Mouse (Mus musculus): Measurements from ENCODE around the gene Scml4. TPM values are rescaled to one million over a fixed set of nuclear protein-coding genes. Genes with fewer than 3 reads are reported as not detected.

Scml4 gene
- polyA plus RNA-seq, 2 experiments, result 0.92 to 1.1 TPM

DNA sequence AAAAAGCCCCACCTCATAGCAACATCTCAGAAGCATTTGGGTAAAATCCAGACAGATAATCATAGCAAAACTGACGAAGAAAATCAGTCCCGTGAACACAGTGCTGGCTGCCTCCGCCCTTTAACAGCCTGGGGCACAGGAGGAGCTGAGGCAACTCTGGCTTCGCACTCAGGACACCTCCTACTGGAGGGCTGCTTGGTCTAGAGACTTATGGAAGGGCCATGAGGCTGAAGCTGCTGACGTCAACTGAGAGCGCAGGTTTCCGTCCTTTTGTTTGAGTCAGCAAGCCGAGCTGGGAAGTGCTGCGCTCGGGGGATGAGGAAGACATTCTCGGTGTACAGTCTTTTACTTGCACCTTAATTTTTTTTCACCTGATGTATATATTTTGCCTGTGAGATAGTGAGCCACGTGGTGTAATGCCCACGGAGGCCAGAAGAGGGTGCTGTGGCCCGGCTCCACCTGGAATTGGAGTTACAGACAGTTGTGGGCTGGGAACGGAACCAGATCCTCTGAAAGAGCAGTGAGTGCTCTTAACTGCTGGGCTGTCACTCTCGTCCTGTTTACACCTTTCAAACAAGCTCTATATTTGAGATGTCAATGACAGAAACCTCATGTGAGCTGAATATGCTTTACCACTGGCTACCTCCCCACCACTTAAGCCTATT is 18.5 kb upstream of the Scml4 start:
- DNase-seq (ENCODE audit: low spot score) (no peak), ATAC-seq (ENCODE audit: low FRiP score, low read depth) (no peak)
- Histone ChIP-seq H3K36me3 (ENCODE audit: control insufficient read depth, insufficient read depth, low read length) (peaks cover 6% of the 10 kb centered on the region; the same call in 1 of the 2 replicates), H3K4me3 (replicated peaks; ENCODE audit: low read length) (no peak overlapping the region), H3K27me3 (ENCODE audit: control insufficient read depth, insufficient read depth, low read length) (no peaks in the 10 kb centered on the region), H3K9ac (ENCODE audit: low read depth, low read length, severe bottlenecking) (no peak overlapping the region), H3K9me3 (ENCODE audit: control insufficient read depth, low read length) (no peaks in the 10 kb centered on the region), H3K4me1 (ENCODE audit: control insufficient read depth, insufficient read depth, low read length) (no peaks in the 10 kb centered on the region), H3K27ac (replicated peaks; ENCODE audit: low read depth, low read length) (no peak overlapping the region), H3K4me2 (replicated peaks; ENCODE audit: low read depth, low read length, severe bottlenecking) (no peak overlapping the region)
- WGBS, result 67% methylated on average over 16 of the region's 16 CpGs
- no peak for TF ChIP-seq POLR2A (IDR thresholded peaks at IDR 0.05; ENCODE audit: borderline replicate concordance, extremely low read depth, insufficient read depth, insufficient read length)

DNA sequence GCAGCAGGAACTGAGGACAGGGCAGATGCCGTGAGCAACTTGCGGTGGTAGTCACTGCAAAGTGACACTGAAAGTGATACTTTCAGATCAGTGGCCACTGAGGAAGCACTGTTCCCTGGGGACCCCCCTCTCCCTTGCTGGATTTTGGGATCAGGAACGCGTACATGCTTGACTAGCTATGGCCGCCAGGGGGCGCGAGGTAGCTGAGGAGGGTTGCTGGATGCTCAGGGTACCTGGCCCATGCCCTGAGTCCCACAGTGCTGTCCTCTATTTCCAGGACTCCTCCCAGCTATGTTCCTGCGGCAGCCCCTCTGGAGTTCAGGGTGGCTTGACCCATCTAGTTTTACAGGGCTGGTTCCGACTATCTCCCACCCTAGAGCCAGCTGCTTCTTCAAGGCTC is 17.8 kb upstream of the Scml4 start:
- ATAC-seq (ENCODE audit: low FRiP score, low read depth), result peak; percentile 52; the same call in 1 of the 2 replicates
- no peak overlapping the region for H3K4me2 ChIP-seq (replicated peaks; ENCODE audit: low read depth, low read length, severe bottlenecking)
- H3K4me1 ChIP-seq (ENCODE audit: control insufficient read depth, insufficient read depth, low read length), result no peaks in the 10 kb centered on the region
- H3K27me3 ChIP-seq (ENCODE audit: control insufficient read depth, insufficient read depth, low read length), result no peaks in the 10 kb centered on the region
- no peak overlapping the region for H3K27ac ChIP-seq (replicated peaks; ENCODE audit: low read depth, low read length)
- 13% methylated on average over 9 of the region's 9 CpGs for WGBS
- H3K9me3 ChIP-seq (ENCODE audit: control insufficient read depth, low read length), result no peaks in the 10 kb centered on the region
- no peak overlapping the region for H3K4me3 ChIP-seq (replicated peaks; ENCODE audit: low read length)
- peaks cover under 1% of the 10 kb centered on the region; the same call in 1 of the 2 replicates for H3K36me3 ChIP-seq (ENCODE audit: control insufficient read depth, insufficient read depth, low read length)
- H3K9ac ChIP-seq (ENCODE audit: low read depth, low read length, severe bottlenecking), result no peak overlapping the region
- DNase-seq (ENCODE audit: low spot score), result peak; percentile 77
- TF ChIP-seq POLR2A (IDR thresholded peaks at IDR 0.05; ENCODE audit: borderline replicate concordance, extremely low read depth, insufficient read depth, insufficient read length), result no peak

DNA sequence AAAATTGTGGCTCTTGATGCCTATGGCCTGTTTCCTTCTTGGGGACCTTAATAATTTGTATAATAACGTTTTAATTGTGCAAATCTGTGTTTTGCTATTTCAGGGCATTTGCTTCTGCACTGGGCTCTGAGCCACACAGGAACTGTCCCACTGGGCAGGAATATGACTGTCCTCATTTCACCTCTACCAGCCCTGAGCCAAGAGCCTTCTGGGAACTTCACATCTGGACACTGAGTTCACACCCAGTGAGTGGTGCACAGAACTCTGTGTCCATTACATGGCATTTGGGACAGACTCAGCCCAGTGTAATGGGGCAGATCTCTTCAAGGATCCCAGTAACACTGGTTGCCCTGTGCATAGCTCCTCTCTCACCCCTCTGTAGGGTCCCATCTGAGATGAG is 16.8 kb upstream of the Scml4 start:
- Histone ChIP-seq H3K36me3 (ENCODE audit: control insufficient read depth, insufficient read depth, low read length) (no peaks in the 10 kb centered on the region), H3K9me3 (ENCODE audit: control insufficient read depth, low read length) (no peaks in the 10 kb centered on the region), H3K4me1 (ENCODE audit: control insufficient read depth, insufficient read depth, low read length) (no peaks in the 10 kb centered on the region), H3K4me3 (replicated peaks; ENCODE audit: low read length) (no peak overlapping the region), H3K9ac (ENCODE audit: low read depth, low read length, severe bottlenecking) (no peak overlapping the region), H3K4me2 (replicated peaks; ENCODE audit: low read depth, low read length, severe bottlenecking) (no peak overlapping the region), H3K27ac (replicated peaks; ENCODE audit: low read depth, low read length) (no peak overlapping the region), H3K27me3 (ENCODE audit: control insufficient read depth, insufficient read depth, low read length) (no peaks in the 10 kb centered on the region)
- DNase-seq (ENCODE audit: low spot score) (no peak), ATAC-seq (ENCODE audit: low FRiP score, low read depth) (no peak)
- no peak for TF ChIP-seq POLR2A (IDR thresholded peaks at IDR 0.05; ENCODE audit: borderline replicate concordance, extremely low read depth, insufficient read depth, insufficient read length)
- 74% methylated on average over 1 of the region's 1 CpGs for WGBS

DNA sequence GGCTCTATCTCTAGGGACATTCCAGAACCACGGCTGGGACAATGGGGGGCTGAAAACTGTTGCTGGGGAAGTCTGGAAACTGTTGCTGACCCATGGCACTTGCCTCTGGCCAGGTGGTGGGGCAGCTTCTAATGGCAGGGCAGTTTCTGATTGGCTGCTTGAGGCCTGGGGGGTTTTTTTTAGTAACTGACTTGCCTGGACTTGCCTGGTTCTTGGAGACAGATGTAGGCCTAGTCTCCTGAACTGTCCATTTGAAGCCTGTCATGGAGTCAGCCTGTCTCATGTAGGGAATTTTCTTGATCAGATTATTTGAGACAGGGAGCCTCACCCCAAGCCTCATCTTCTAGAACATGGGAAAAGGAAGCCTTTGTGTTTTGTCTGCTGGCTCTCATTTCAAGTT is 14.7 kb upstream of the Scml4 start:
- H3K4me3 ChIP-seq (replicated peaks; ENCODE audit: low read length), result no peak overlapping the region
- ATAC-seq (ENCODE audit: low FRiP score, low read depth) (no peak), DNase-seq (ENCODE audit: low spot score) (no peak)
- no peak overlapping the region for H3K4me2 ChIP-seq (replicated peaks; ENCODE audit: low read depth, low read length, severe bottlenecking)
- TF ChIP-seq POLR2A (IDR thresholded peaks at IDR 0.05; ENCODE audit: borderline replicate concordance, extremely low read depth, insufficient read depth, insufficient read length), result no peak
- H3K9ac ChIP-seq (ENCODE audit: low read depth, low read length, severe bottlenecking), result no peak overlapping the region
- H3K36me3 ChIP-seq (ENCODE audit: control insufficient read depth, insufficient read depth, low read length), result no peaks in the 10 kb centered on the region
- H3K4me1 ChIP-seq (ENCODE audit: control insufficient read depth, insufficient read depth, low read length), result no peaks in the 10 kb centered on the region
- WGBS, result 64% methylated on average over 1 of the region's 1 CpGs
- no peak overlapping the region for H3K27ac ChIP-seq (replicated peaks; ENCODE audit: low read depth, low read length)
- H3K27me3 ChIP-seq (ENCODE audit: control insufficient read depth, insufficient read depth, low read length), result no peaks in the 10 kb centered on the region
- H3K9me3 ChIP-seq (ENCODE audit: control insufficient read depth, low read length), result no peaks in the 10 kb centered on the region

DNA sequence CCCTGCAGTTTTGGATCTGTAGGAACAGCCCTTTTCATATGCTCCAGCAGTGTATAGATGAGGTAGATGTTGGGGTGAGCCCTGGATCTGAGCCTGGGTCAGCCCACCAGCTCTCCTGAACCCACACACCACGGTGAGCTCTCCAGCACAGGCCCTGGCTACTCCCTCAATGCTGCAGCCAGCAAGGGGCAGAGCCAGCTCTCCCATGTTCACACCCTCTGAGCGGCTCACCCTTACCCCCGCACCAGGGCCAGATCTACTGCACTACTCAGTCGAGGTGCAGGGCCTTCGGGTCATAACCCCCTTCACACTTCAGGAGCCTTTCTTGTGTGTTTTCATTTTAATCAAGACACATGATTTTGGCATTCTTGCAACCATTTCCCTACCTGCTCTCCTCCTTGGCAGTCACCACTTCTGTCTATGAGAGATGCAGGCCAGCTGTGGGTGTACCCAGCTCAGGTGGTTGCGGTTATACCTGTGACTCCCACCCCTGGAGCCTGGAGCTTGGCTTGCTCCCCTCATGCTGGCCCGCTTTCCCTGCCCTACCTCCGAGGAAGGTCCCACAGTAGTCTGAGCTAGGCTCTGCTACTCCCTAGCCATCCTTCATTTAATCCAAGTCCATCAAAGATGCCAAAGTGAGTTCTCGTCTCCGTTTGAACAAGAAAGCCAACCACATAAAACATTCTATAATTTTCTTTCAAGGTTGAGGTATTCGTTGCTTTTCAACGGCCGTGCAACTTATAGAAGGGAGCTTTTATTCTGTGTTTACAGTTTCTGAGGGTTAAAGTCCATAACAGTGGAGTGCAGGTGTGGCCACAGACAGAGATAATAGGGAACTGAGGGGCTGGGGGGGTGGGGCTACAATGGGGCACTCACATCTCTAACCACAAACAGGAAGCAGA is 11.7 kb upstream of the Scml4 start:
- ATAC-seq (ENCODE audit: low FRiP score, low read depth), result no peak
- no peaks in the 10 kb centered on the region for H3K27me3 ChIP-seq (ENCODE audit: control insufficient read depth, insufficient read depth, low read length)
- no peak overlapping the region for H3K4me3 ChIP-seq (replicated peaks; ENCODE audit: low read length)
- DNase-seq (ENCODE audit: low spot score), result no peak
- H3K27ac ChIP-seq (replicated peaks; ENCODE audit: low read depth, low read length), result no peak overlapping the region
- H3K9me3 ChIP-seq (ENCODE audit: control insufficient read depth, low read length), result no peaks in the 10 kb centered on the region
- H3K4me2 ChIP-seq (replicated peaks; ENCODE audit: low read depth, low read length, severe bottlenecking), result no peak overlapping the region
- H3K36me3 ChIP-seq (ENCODE audit: control insufficient read depth, insufficient read depth, low read length), result no peaks in the 10 kb centered on the region
- H3K4me1 ChIP-seq (ENCODE audit: control insufficient read depth, insufficient read depth, low read length), result no peaks in the 10 kb centered on the region
- H3K9ac ChIP-seq (ENCODE audit: low read depth, low read length, severe bottlenecking), result no peak overlapping the region
- 82% methylated on average over 13 of the region's 13 CpGs for WGBS
- no peak for TF ChIP-seq POLR2A (IDR thresholded peaks at IDR 0.05; ENCODE audit: borderline replicate concordance, extremely low read depth, insufficient read depth, insufficient read length)
